Mouse (Mus musculus) midbrain, embryonic 11.5 days (tissue): ENCODE data around the gene Cbarp. TPM values are rescaled to one million over a fixed set of nuclear protein-coding genes. Genes with fewer than 3 reads are reported as not detected.

Source experiments
- ATAC-seq: fragments of 200-750 bp; cut with Nextera tagmentation; 2 replicates; pipeline ENCODE4 v1.8.0; 2017; ENCODE audit warnings: moderate TSS enrichment, moderate library complexity; ENCODE audit not compliant: low FRiP score
- DNase-seq: peaks from one replicate; pipeline ENCODE4 v3.0.0; 2015; ENCODE audit warnings: low spot score; ENCODE audit errors: missing footprints
- H3K27ac ChIP-seq: fragments of 300-500 bp; sonication (generic); 2 replicates; pipeline ENCODE4 v1.5.1; 2014; ENCODE audit warnings: low read depth, low read length
- H3K27me3 ChIP-seq: fragments of 300-500 bp; sonication (generic); 2 replicates; pipeline ENCODE4 v1.6.1; 2014; ENCODE audit warnings: mild to moderate bottlenecking, low read length, moderate library complexity, mixed read lengths; ENCODE audit not compliant: control insufficient read depth, insufficient read depth
- H3K36me3 ChIP-seq: fragments of 300-500 bp; sonication (generic); 2 replicates; pipeline ENCODE4 v1.6.1; 2014; ENCODE audit warnings: mild to moderate bottlenecking, low read length, moderate library complexity, mixed read lengths; ENCODE audit not compliant: control insufficient read depth, insufficient read depth
- H3K4me1 ChIP-seq: fragments of 300-500 bp; sonication (generic); 2 replicates; pipeline ENCODE4 v1.6.1; 2014; ENCODE audit warnings: low read length; ENCODE audit not compliant: control insufficient read depth, insufficient read depth
- H3K4me2 ChIP-seq: fragments of 300-500 bp; sonication (generic); 2 replicates; pipeline ENCODE4 v1.6.1; 2014; ENCODE audit warnings: mild to moderate bottlenecking, moderate library complexity
- H3K4me3 ChIP-seq: fragments of 300-500 bp; sonication (generic); 2 replicates; pipeline ENCODE4 v1.5.1; 2014; ENCODE audit warnings: low read depth, low read length
- H3K9ac ChIP-seq: fragments of 300-500 bp; sonication (generic); 2 replicates; pipeline ENCODE4 v1.6.1; 2014; ENCODE audit warnings: low read length
- H3K9me3 ChIP-seq: fragments of 300-500 bp; sonication (generic); 2 replicates; pipeline ENCODE4 v1.6.1; 2016; ENCODE audit warnings: low read length; ENCODE audit not compliant: control insufficient read depth
- WGBS: fragments of 180-500 bp; shearing (Covaris S2); extraction: QIAGEN DNeasy Blood & Tissue Kit; methylation state at CpG from one replicate; pipeline ENCODE4 v1.1.7; 2014; 5-methylcytosine and 5-hydroxymethylcytosine counted together
- polyA plus RNA-seq: library from polyadenylated mRNA; unstranded; fragments of >200 nt; fragmentation: Nextera tagmentation; extraction: Ambion mirVana; gene quantifications from 2 replicates; pipeline ENCODE4 v1.2.1, GENCODE M21; 2014

Cbarp gene
- polyA plus RNA-seq, 1 experiment from 2014 or later = 11.8 TPM

GRCm38 (mm10) chr10:80104181-80104580 is 36.5 kb downstream of the Cbarp start:
- Histone ChIP-seq H3K9ac (no peak overlapping the region), H3K4me1 (peaks cover 8% of the 10 kb centered on the region; the same call in 1 of the 2 replicates), H3K36me3 (no peaks in the 10 kb centered on the region), H3K27me3 (no peaks in the 10 kb centered on the region), H3K4me3 (no peak overlapping the region), H3K9me3 (no peaks in the 10 kb centered on the region), H3K27ac (no peak overlapping the region), H3K4me2 (no peak overlapping the region)
- 77% methylated on average over 3 of the region's 3 CpGs for WGBS
- ATAC-seq (no peak), DNase-seq (no peak)

GRCm38 (mm10) chr10:80103032-80103431 is 37.6 kb downstream of the Cbarp start:
- H3K27me3 ChIP-seq = no peaks in the 10 kb centered on the region
- H3K4me3 ChIP-seq = no peak overlapping the region
- ATAC-seq (0 out of 2 replicates have a peak, but pooled peaks have one; percentile 8), DNase-seq (no peak)
- H3K9ac ChIP-seq = peak overlapping the region; percentile 91
- H3K9me3 ChIP-seq = no peaks in the 10 kb centered on the region
- H3K4me1 ChIP-seq = peaks cover 8% of the 10 kb centered on the region; the same call in 1 of the 2 replicates
- peak overlapping the region; percentile 60; the same call in 1 of the 2 replicates for H3K4me2 ChIP-seq
- 76% methylated on average over 2 of the region's 2 CpGs for whole genome bisulfite sequencing
- no peak overlapping the region for H3K27ac ChIP-seq
- no peaks in the 10 kb centered on the region for H3K36me3 ChIP-seq

GRCm38 (mm10) chr10:80102216-80102915 is 38.3 kb downstream of the Cbarp start:
- Histone ChIP-seq H3K4me3 (peak overlapping the region; percentile 95), H3K27ac (0 out of 2 replicates have a peak overlapping the region, but pooled peaks have one; percentile 8), H3K4me1 (peaks cover 8% of the 10 kb centered on the region; the same call in 1 of the 2 replicates), H3K36me3 (no peaks in the 10 kb centered on the region), H3K9ac (peak overlapping the region; percentile 91), H3K9me3 (no peaks in the 10 kb centered on the region), H3K27me3 (no peaks in the 10 kb centered on the region), H3K4me2 (peak overlapping the region; percentile 60)
- ATAC-seq (peak; percentile 92), DNase-seq (peak; percentile 99)
- 0% methylated on average over 56 of the region's 59 CpGs for WGBS

GRCm38 (mm10) chr10:80100982-80101381 is 39.7 kb downstream of the Cbarp start:
- Histone ChIP-seq H3K9ac (no peak overlapping the region), H3K4me2 (no peak overlapping the region)
- 69% methylated on average over 11 of the region's 11 CpGs for WGBS

GRCm38 (mm10) chr10:80098630-80099029 is 42.0 kb downstream of the Cbarp start:
- WGBS = 89% methylated on average over 5 of the region's 5 CpGs
- H3K27ac ChIP-seq = no peak overlapping the region
- ATAC-seq = no peak
- DNase-seq = no peak
- no peak overlapping the region for H3K4me2 ChIP-seq
- peaks cover 11% of the 10 kb centered on the region; the same call in 1 of the 2 replicates for H3K4me1 ChIP-seq
- no peaks in the 10 kb centered on the region for H3K9me3 ChIP-seq
- H3K36me3 ChIP-seq = no peaks in the 10 kb centered on the region
- H3K9ac ChIP-seq = no peak overlapping the region
- no peaks in the 10 kb centered on the region for H3K27me3 ChIP-seq
- H3K4me3 ChIP-seq = no peak overlapping the region

More at GRCm38 (mm10) chr10:80100982-80101381, 39.7 kb downstream of the Cbarp start:
- Histone ChIP-seq H3K36me3 (no peaks in the 10 kb centered on the region), H3K4me1 (peaks cover 11% of the 10 kb centered on the region; the same call in 1 of the 2 replicates), H3K4me3 (no peak overlapping the region), H3K27me3 (no peaks in the 10 kb centered on the region), H3K9me3 (no peaks in the 10 kb centered on the region), H3K27ac (no peak overlapping the region)
- DNase-seq = no peak
- ATAC-seq = no peak

- Histone ChIP-seq H3K9ac (0 out of 2 replicates have a peak overlapping the region, but pooled peaks have one; percentile 16), H3K9me3 (no peaks in the 10 kb centered on the region), H3K36me3 (no peaks in the 10 kb centered on the region), H3K4me1 (peaks cover 8% of the 10 kb centered on the region; the same call in 1 of the 2 replicates), H3K27me3 (no peaks in the 10 kb centered on the region), H3K4me2 (no peak overlapping the region), H3K27ac (no peak overlapping the region), H3K4me3 (no peak overlapping the region)
- 29% methylated on average over 5 of the region's 7 CpGs for WGBS
- DNase-seq (no peak), ATAC-seq (no peak)
Observed at GRCm38 (mm10) chr10:80097275-80097674, 43.4 kb downstream of the Cbarp start.

- no peak overlapping the region for H3K4me3 ChIP-seq
- H3K27ac ChIP-seq = no peak overlapping the region
- H3K9ac ChIP-seq = no peak overlapping the region
- DNase-seq (no peak), ATAC-seq (no peak)
- 0 out of 2 replicates have a peak, but pooled peaks cover 3% of the 10 kb centered on the region for H3K4me1 ChIP-seq
- no peak overlapping the region for H3K4me2 ChIP-seq
- no peaks in the 10 kb centered on the region for H3K36me3 ChIP-seq
- no peaks in the 10 kb centered on the region for H3K27me3 ChIP-seq
- no peaks in the 10 kb centered on the region for H3K9me3 ChIP-seq
- 80% methylated on average over 5 of the region's 5 CpGs for WGBS
Observed at GRCm38 (mm10) chr10:80095547-80095946, 45.1 kb downstream of the Cbarp start.

- no peak overlapping the region for H3K4me3 ChIP-seq
- H3K36me3 ChIP-seq = no peaks in the 10 kb centered on the region
- no peak overlapping the region for H3K9ac ChIP-seq
- no peak overlapping the region for H3K27ac ChIP-seq
- H3K4me1 ChIP-seq = 0 out of 2 replicates have a peak, but pooled peaks cover 3% of the 10 kb centered on the region
- no peak overlapping the region for H3K4me2 ChIP-seq
- H3K9me3 ChIP-seq = no peaks in the 10 kb centered on the region
- ATAC-seq = no peak
- H3K27me3 ChIP-seq = no peaks in the 10 kb centered on the region
- WGBS = 83% methylated on average over 3 of the region's 3 CpGs
- no peak for DNase-seq
Observed at GRCm38 (mm10) chr10:80094684-80095083, 46.0 kb downstream of the Cbarp start.

- WGBS = 84% methylated on average over 6 of the region's 6 CpGs
- DNase-seq (no peak), ATAC-seq (no peak)
- no peaks in the 10 kb centered on the region for H3K9me3 ChIP-seq
- H3K4me2 ChIP-seq = no peak overlapping the region
- no peak overlapping the region for H3K4me3 ChIP-seq
- no peak overlapping the region for H3K9ac ChIP-seq
- peaks cover 3% of the 10 kb centered on the region; the same call in 1 of the 2 replicates for H3K4me1 ChIP-seq
- no peaks in the 10 kb centered on the region for H3K36me3 ChIP-seq
- H3K27me3 ChIP-seq = no peaks in the 10 kb centered on the region
- no peak overlapping the region for H3K27ac ChIP-seq
Observed at GRCm38 (mm10) chr10:80094085-80094484, 46.5 kb downstream of the Cbarp start.
